Mouse (Mus musculus): ENCODE data around the gene Erc2. TPM values are rescaled to one million over a fixed set of nuclear protein-coding genes. Genes with fewer than 3 reads are reported as not detected.

Gene Erc2
- total and polyA plus RNA-seq, 3 experiments: not detected

- peaks cover 57% of the 10 kb centered on the region for H3K9me3 ChIP-seq (replicated peaks; ENCODE audit: low read length)
These were observed 777.7 kb downstream of the Erc2 start for GRCm38 (mm10) chr14:28399897-28400296.

GRCm38 (mm10) chr14:28405277-28405840 lies 783.1 kb downstream of the Erc2 start:
- H3K27ac ChIP-seq (ENCODE audit: insufficient read depth, low read depth): no peak overlapping the region
- H3K36me3 ChIP-seq (replicated peaks in 1 of 2; ENCODE audit: control insufficient read depth in 1 of 2, insufficient read depth in 1 of 2, low read length in 1 of 2): no peaks in the 10 kb centered on the region
- H3K9me3 ChIP-seq (replicated peaks; ENCODE audit: low read length): peaks cover 64% of the 10 kb centered on the region
- H3K4me2 ChIP-seq (ENCODE audit: insufficient read depth, low read depth, poor library complexity, severe bottlenecking): no peak overlapping the region
- no peak overlapping the region for H3K9ac ChIP-seq (ENCODE audit: insufficient read depth, low read depth)
- no peaks in the 10 kb centered on the region for H3K27me3 ChIP-seq (replicated peaks)
- in situ Hi-C loops (cut with MboI; ENCODE audit: low pct_ligation_motif_present, low pct_unique_long_range_greater_than_20kb, low sequenced_read_pairs) (no loop called here), dilution Hi-C loops (cut with MboI; ENCODE audit: extremely low pct_ligation_motif_present, extremely low pct_unique_long_range_greater_than_20kb, low sequenced_read_pairs) (no loop called here)
- no peak for DNase-seq (ENCODE audit: extremely low read depth)
- TF ChIP-seq CHD1 (IDR thresholded peaks at IDR 0.05; ENCODE audit: low read depth, low read length): no peak
- TF ChIP-seq TBP (conservative IDR thresholded peaks at IDR 0.05; ENCODE audit: low read depth, low read length): no peak
- TF ChIP-seq CHD2 (IDR thresholded peaks at IDR 0.05; ENCODE audit: low read length): no peak
- TF ChIP-seq SIN3A (IDR thresholded peaks at IDR 0.05; ENCODE audit: low read length): no peak
- no peak for TF ChIP-seq E2F4 (IDR thresholded peaks at IDR 0.05; ENCODE audit: insufficient replicate concordance, low read depth, low read length)
- TF ChIP-seq POLR2AphosphoS2 (IDR thresholded peaks at IDR 0.05; ENCODE audit: low read depth, low read length): no peak
- no peak for TF ChIP-seq POLR2A (IDR thresholded peaks at IDR 0.05; ENCODE audit: low read depth, low read length)
- no peak for TF ChIP-seq TCF12 (IDR thresholded peaks at IDR 0.05; ENCODE audit: low read depth, low read length)
- no peak for TF ChIP-seq BHLHE40 (IDR thresholded peaks at IDR 0.05; ENCODE audit: low read depth, low read length)
- no peak for TF ChIP-seq ZMIZ1 (IDR thresholded peaks at IDR 0.05; ENCODE audit: low read depth, low read length)
- TF ChIP-seq RCOR1 (conservative IDR thresholded peaks at IDR 0.05; ENCODE audit: low read depth, low read length): no peak
- TF ChIP-seq MAX (IDR thresholded peaks at IDR 0.05; ENCODE audit: low read length): no peak
- no peak for TF ChIP-seq ZNF384 (IDR thresholded peaks at IDR 0.05; ENCODE audit: low read depth, low read length)
- TF ChIP-seq NRF1 (IDR thresholded peaks at IDR 0.05; ENCODE audit: low read depth, low read length): no peak
- no peak for TF ChIP-seq IRF4 (IDR thresholded peaks at IDR 0.05; ENCODE audit: low read depth, low read length)
- TF ChIP-seq USF2 (conservative IDR thresholded peaks at IDR 0.05; ENCODE audit: low read depth, low read length): no peak
- TF ChIP-seq ZKSCAN1 (IDR thresholded peaks at IDR 0.05; ENCODE audit: borderline replicate concordance, low read depth, low read length): no peak
- no peak for TF ChIP-seq MAZ (IDR thresholded peaks at IDR 0.05; ENCODE audit: low read depth, low read length)
- TF ChIP-seq MAFK (IDR thresholded peaks at IDR 0.05; ENCODE audit: insufficient replicate concordance, low read length): no peak
- H3K4me1 ChIP-seq (ENCODE audit: control insufficient read depth in 1 of 2, insufficient read depth in 2 of 2): no peaks in the 10 kb centered on the region
- H3K4me3 ChIP-seq (replicated peaks in 1 of 3; ENCODE audit: low read depth in 2 of 3, low read length in 2 of 3, poor library complexity in 1 of 3): no peak overlapping the region
- H3K79me2 ChIP-seq (replicated peaks; ENCODE audit: control insufficient read depth, extremely low read depth, insufficient read depth, poor library complexity, severe bottlenecking): no peaks in the 10 kb centered on the region

More at GRCm38 (mm10) chr14:28399897-28400296, 777.7 kb downstream of the Erc2 start:
- Histone ChIP-seq H3K27me3 (replicated peaks) (no peaks in the 10 kb centered on the region), H3K4me3 (replicated peaks in 1 of 3; ENCODE audit: low read depth in 2 of 3, low read length in 2 of 3, poor library complexity in 1 of 3) (no peak overlapping the region), H3K9ac (ENCODE audit: insufficient read depth, low read depth) (no peak overlapping the region), H3K79me2 (replicated peaks; ENCODE audit: control insufficient read depth, extremely low read depth, insufficient read depth, poor library complexity, severe bottlenecking) (no peaks in the 10 kb centered on the region), H3K4me2 (ENCODE audit: insufficient read depth, low read depth, poor library complexity, severe bottlenecking) (no peak overlapping the region), H3K36me3 (replicated peaks in 1 of 2; ENCODE audit: control insufficient read depth in 1 of 2, insufficient read depth in 1 of 2, low read length in 1 of 2) (no peaks in the 10 kb centered on the region), H3K27ac (ENCODE audit: insufficient read depth, low read depth) (no peak overlapping the region), H3K4me1 (ENCODE audit: control insufficient read depth in 1 of 2, insufficient read depth in 2 of 2) (no peaks in the 10 kb centered on the region)
- dilution Hi-C loops (cut with MboI; ENCODE audit: extremely low pct_ligation_motif_present, extremely low pct_unique_long_range_greater_than_20kb, low sequenced_read_pairs): no loop called here
- in situ Hi-C loops (cut with MboI; ENCODE audit: low pct_ligation_motif_present, low pct_unique_long_range_greater_than_20kb, low sequenced_read_pairs): no loop called here
- TF ChIP-seq ZNF384 (IDR thresholded peaks at IDR 0.05; ENCODE audit: low read depth, low read length) (no peak), EP300 (IDR thresholded peaks at IDR 0.05; ENCODE audit: low read length) (no peak), CTCF (conservative IDR thresholded peaks at IDR 0.05 in 1 of 2, IDR thresholded peaks at IDR 0.05 in 1 of 2; ENCODE audit: low read depth in 2 of 2, low read length in 2 of 2) (no peak), MXI1 (IDR thresholded peaks at IDR 0.05; ENCODE audit: low read depth, low read length) (no peak), JUN (IDR thresholded peaks at IDR 0.05; ENCODE audit: insufficient read depth, low read depth, low read length) (no peak), ZMIZ1 (IDR thresholded peaks at IDR 0.05; ENCODE audit: low read depth, low read length) (no peak), IRF4 (IDR thresholded peaks at IDR 0.05; ENCODE audit: low read depth, low read length) (no peak), NELFE (IDR thresholded peaks at IDR 0.05; ENCODE audit: low read depth, low read length) (no peak), UBTF (IDR thresholded peaks at IDR 0.05; ENCODE audit: low read depth, low read length) (no peak), MAX (IDR thresholded peaks at IDR 0.05; ENCODE audit: low read length) (no peak), POLR2A (IDR thresholded peaks at IDR 0.05; ENCODE audit: low read depth, low read length) (no peak), SMC3 (IDR thresholded peaks at IDR 0.05; ENCODE audit: low read depth, low read length) (no peak), ELF1 (IDR thresholded peaks at IDR 0.05; ENCODE audit: low read depth, low read length) (no peak), SIN3A (IDR thresholded peaks at IDR 0.05; ENCODE audit: low read length) (no peak), ETS1 (conservative IDR thresholded peaks at IDR 0.05; ENCODE audit: low read depth, low read length) (no peak), RCOR1 (conservative IDR thresholded peaks at IDR 0.05; ENCODE audit: low read depth, low read length) (no peak), MAZ (IDR thresholded peaks at IDR 0.05; ENCODE audit: low read depth, low read length) (no peak)
- DNase-seq (ENCODE audit: extremely low read depth): no peak

All from CH12.LX (cell line).